Mouse (Mus musculus): ENCODE measurements around the gene Faf1. TPM values are rescaled to one million over a fixed set of nuclear protein-coding genes. Genes with fewer than 3 reads are reported as not detected.

Gene Faf1
- polyA plus RNA-seq, 1 experiment from 2014 or later: 17.9 TPM

DNA sequence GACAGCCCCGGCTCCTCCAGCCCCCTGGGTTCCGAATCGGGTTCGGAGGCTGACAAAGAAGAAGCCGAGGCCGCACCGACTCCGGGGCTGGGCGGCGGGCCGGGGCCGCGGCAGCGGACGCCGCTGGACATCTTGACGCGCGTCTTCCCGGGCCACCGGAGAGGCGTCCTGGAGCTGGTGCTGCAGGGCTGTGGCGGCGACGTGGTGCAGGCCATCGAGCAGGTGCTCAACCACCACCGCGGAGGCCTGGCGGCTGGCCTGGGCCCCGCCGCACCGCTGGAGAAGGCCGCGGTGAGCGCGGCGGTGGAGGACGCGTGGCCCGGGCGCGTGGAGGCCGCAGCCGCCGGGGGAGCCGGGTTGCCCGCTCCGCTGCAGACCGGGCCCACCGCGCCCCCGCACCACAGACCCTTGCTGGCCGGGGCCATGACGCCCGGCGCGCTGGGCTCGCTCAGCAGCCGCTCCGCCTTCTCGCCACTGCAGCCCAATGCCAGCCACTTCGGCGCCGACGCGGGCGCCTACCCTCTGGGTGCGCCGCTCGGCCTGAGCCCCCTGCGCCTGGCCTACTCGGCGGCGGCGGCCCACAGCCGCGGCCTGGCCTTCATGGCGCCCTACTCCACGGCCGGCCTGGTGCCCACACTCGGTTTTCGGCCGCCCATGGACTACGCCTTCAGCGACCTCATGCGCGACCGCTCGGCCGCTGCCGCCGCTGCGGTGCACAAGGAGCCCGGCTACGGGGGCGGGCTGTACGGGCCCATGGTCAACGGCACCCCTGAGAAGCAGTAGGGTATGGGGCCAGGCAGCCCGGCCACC is 305.7 kb downstream of the Faf1 start:
- peak overlapping the region; percentile 37 for H3K4me3 ChIP-seq (ENCODE audit: low read depth, low read length)
- H3K9me3 ChIP-seq (ENCODE audit: low read length): no peaks in the 10 kb centered on the region
- peaks cover 11% of the 10 kb centered on the region for H3K4me1 ChIP-seq (ENCODE audit: insufficient read depth, low read depth, low read length)
- peaks cover 91% of the 10 kb centered on the region for H3K27me3 ChIP-seq (replicated peaks; ENCODE audit: insufficient read depth, low read length)
- ATAC-seq (peak; percentile 16; the same call in 1 of the 2 replicates), DNase-seq (ENCODE audit: low spot score) (no peak)
- H3K4me2 ChIP-seq (replicated peaks; ENCODE audit: low read depth, low read length): peak overlapping the region; percentile 61
- H3K9ac ChIP-seq (replicated peaks; ENCODE audit: low read depth): no peak overlapping the region
- H3K27ac ChIP-seq (ENCODE audit: low read length): no peak overlapping the region
- H3K36me3 ChIP-seq (ENCODE audit: insufficient read depth, low read length): no peaks in the 10 kb centered on the region
- TF ChIP-seq CTCF (IDR thresholded peaks at IDR 0.05): no peak
- TF ChIP-seq EP300 (IDR thresholded peaks at IDR 0.05): no peak
- 2% methylated on average over 53 of the region's 99 CpGs for WGBS

- no peak overlapping the region for H3K27ac ChIP-seq (ENCODE audit: low read length)
- peaks cover 84% of the 10 kb centered on the region for H3K27me3 ChIP-seq (replicated peaks; ENCODE audit: insufficient read depth, low read length)
- H3K9ac ChIP-seq (replicated peaks; ENCODE audit: low read depth): no peak overlapping the region
- H3K4me3 ChIP-seq (ENCODE audit: low read depth, low read length): peak overlapping the region; percentile 37; the same call in 1 of the 2 replicates
- no peak for TF ChIP-seq EP300 (IDR thresholded peaks at IDR 0.05)
- no peak for TF ChIP-seq CTCF (IDR thresholded peaks at IDR 0.05)
- peaks cover 6% of the 10 kb centered on the region for H3K4me1 ChIP-seq (ENCODE audit: insufficient read depth, low read depth, low read length)
- no peak for DNase-seq (ENCODE audit: low spot score)
- WGBS: 5% methylated on average over 29 of the region's 30 CpGs
- H3K9me3 ChIP-seq (ENCODE audit: low read length): no peaks in the 10 kb centered on the region
- H3K36me3 ChIP-seq (ENCODE audit: insufficient read depth, low read length): no peaks in the 10 kb centered on the region
- ATAC-seq: no peak
- H3K4me2 ChIP-seq (replicated peaks; ENCODE audit: low read depth, low read length): peak overlapping the region; percentile 61
Observed at GRCm38 (mm10) chr4:109982681-109983265, 306.4 kb downstream of the Faf1 start.

- H3K4me1 ChIP-seq (ENCODE audit: insufficient read depth, low read depth, low read length): no peaks in the 10 kb centered on the region; the same call in 1 of the 2 replicates
- no peak overlapping the region for H3K9ac ChIP-seq (replicated peaks; ENCODE audit: low read depth)
- WGBS: 4% methylated on average over 49 of the region's 49 CpGs
- no peak for DNase-seq (ENCODE audit: low spot score)
- H3K4me2 ChIP-seq (replicated peaks; ENCODE audit: low read depth, low read length): peak overlapping the region; percentile 40
- 0 out of 2 replicates have a peak, but pooled peaks have one; percentile 23 for ATAC-seq
- TF ChIP-seq CTCF (IDR thresholded peaks at IDR 0.05) (no peak), EP300 (IDR thresholded peaks at IDR 0.05) (no peak)
- peak overlapping the region; percentile 29; the same call in 1 of the 2 replicates for H3K4me3 ChIP-seq (ENCODE audit: low read depth, low read length)
- H3K36me3 ChIP-seq (ENCODE audit: insufficient read depth, low read length): no peaks in the 10 kb centered on the region
- no peaks in the 10 kb centered on the region for H3K9me3 ChIP-seq (ENCODE audit: low read length)
- H3K27me3 ChIP-seq (replicated peaks; ENCODE audit: insufficient read depth, low read length): peaks cover 78% of the 10 kb centered on the region
- H3K27ac ChIP-seq (ENCODE audit: low read length): no peak overlapping the region
Observed at GRCm38 (mm10) chr4:109983281-109984001, 307.1 kb downstream of the Faf1 start.

DNA sequence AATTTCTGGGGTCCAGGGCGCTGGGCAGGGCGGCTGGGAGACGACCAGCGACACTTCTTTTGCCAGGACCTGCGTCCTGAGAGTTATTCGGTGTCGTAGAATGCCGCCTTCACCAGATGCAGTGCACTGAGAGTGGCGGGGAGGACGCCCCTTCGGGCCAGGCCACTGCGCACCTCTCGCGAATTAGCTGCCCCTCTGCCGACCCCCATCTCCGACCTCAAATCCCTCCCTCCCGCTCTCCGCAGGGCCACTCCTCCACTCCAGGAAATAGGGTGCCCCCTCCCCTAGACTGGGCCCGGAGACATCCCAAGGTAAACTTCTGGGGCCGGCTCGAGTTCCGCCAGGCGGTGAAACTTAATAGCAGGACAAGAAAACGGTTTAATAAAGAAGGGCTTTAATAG is 307.6 kb downstream of the Faf1 start:
- H3K4me3 ChIP-seq (ENCODE audit: low read depth, low read length): peak overlapping the region; percentile 29; the same call in 1 of the 2 replicates
- no peaks in the 10 kb centered on the region for H3K36me3 ChIP-seq (ENCODE audit: insufficient read depth, low read length)
- peak overlapping the region; percentile 40 for H3K4me2 ChIP-seq (replicated peaks; ENCODE audit: low read depth, low read length)
- no peaks in the 10 kb centered on the region for H3K9me3 ChIP-seq (ENCODE audit: low read length)
- no peak overlapping the region for H3K27ac ChIP-seq (ENCODE audit: low read length)
- 1% methylated on average over 22 of the region's 24 CpGs for WGBS
- no peaks in the 10 kb centered on the region; the same call in 1 of the 2 replicates for H3K4me1 ChIP-seq (ENCODE audit: insufficient read depth, low read depth, low read length)
- no peak for ATAC-seq
- DNase-seq (ENCODE audit: low spot score): no peak
- TF ChIP-seq CTCF (IDR thresholded peaks at IDR 0.05): no peak
- H3K27me3 ChIP-seq (replicated peaks; ENCODE audit: insufficient read depth, low read length): peaks cover 79% of the 10 kb centered on the region
- H3K9ac ChIP-seq (replicated peaks; ENCODE audit: low read depth): no peak overlapping the region

DNA sequence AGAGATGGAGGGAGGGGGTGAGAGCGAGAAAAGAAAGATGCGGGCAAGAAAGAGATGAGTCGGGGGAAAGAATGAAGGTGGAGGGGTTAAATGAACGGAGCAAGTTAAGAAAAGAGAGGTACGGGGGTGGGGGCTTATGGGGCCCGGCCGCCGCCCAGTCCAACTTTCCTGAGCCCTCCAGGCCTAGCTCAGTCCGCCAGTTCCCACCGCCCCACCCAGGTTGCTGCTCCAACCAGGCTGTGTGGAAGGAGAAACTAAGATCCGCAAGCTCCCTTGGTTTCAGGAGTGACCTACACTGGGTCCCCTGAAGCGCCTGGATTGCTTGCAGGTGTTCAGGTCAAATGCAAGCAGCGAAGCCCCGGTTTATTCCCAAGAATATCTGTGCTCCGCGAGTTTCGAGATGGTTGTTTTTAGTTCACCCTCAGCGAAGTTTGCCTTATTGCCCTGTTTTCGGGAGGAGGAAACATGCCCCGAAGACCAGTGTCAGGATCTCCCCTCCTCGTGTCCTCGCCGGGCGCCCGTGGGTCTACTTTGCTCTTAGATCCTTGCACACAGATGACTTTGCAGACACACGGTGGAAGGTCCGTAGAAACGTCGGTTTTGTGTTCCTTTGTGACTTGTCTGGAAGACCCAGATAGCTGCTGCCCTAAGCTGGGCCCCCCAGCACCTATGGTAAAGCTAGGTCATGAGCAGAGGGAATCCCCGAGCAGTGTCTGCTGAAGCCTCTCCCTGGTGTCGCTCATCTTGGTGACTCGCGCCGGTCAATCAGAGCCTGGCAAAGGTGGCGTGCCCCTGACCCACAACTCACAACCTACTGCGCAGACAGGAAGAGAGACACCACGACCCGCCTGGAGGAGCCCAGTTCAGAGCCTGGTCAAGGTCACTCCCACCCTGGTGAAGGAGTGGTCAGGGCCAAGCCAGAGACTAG is 308.4 kb downstream of the Faf1 start:
- Histone ChIP-seq H3K36me3 (ENCODE audit: insufficient read depth, low read length) (no peaks in the 10 kb centered on the region), H3K4me3 (ENCODE audit: low read depth, low read length) (peak overlapping the region; percentile 17; the same call in 1 of the 2 replicates), H3K27me3 (replicated peaks; ENCODE audit: insufficient read depth, low read length) (peaks cover 77% of the 10 kb centered on the region), H3K9ac (replicated peaks; ENCODE audit: low read depth) (no peak overlapping the region), H3K27ac (ENCODE audit: low read length) (no peak overlapping the region), H3K9me3 (ENCODE audit: low read length) (no peaks in the 10 kb centered on the region), H3K4me1 (ENCODE audit: insufficient read depth, low read depth, low read length) (no peaks in the 10 kb centered on the region; the same call in 1 of the 2 replicates), H3K4me2 (replicated peaks; ENCODE audit: low read depth, low read length) (no peak overlapping the region)
- TF ChIP-seq EP300 (IDR thresholded peaks at IDR 0.05) (no peak), CTCF (IDR thresholded peaks at IDR 0.05) (no peak)
- 4% methylated on average over 38 of the region's 38 CpGs for WGBS
- ATAC-seq: no peak
- no peak for DNase-seq (ENCODE audit: low spot score)

All from lung, postnatal 0 days (tissue).